Mouse (Mus musculus) forebrain, embryonic 16.5 days (tissue): Measurements from ENCODE around the gene H2-Q6. TPM values are rescaled to one million over a fixed set of nuclear protein-coding genes. Genes with fewer than 3 reads are reported as not detected.
A peak's percentile ranks its signal among the peaks of the same experiment; 100 is the strongest.
"Not testable (repeated sequence)": the region's sequence is repeated elsewhere in the genome, so short reads cannot be mapped to it uniquely, and the experiment has no call there.

Experiments used
- ATAC-seq: fragments of 200-750 bp; cut with Nextera tagmentation; 2 replicates; pipeline ENCODE4 v1.8.0; 2017; ENCODE audit warnings: mild to moderate bottlenecking, moderate library complexity
- H3K27ac ChIP-seq: fragments of 300-500 bp; sonication (generic); 2 replicates; pipeline ENCODE4 v1.5.1; 2014; ENCODE audit warnings: low read length, control low read depth
- H3K27me3 ChIP-seq: fragments of 300-500 bp; sonication (generic); replicated peaks from 2 replicates; pipeline ENCODE4 v1.6.1; 2014; ENCODE audit warnings: low read length; ENCODE audit not compliant: control insufficient read depth, insufficient read depth
- H3K36me3 ChIP-seq: fragments of 300-500 bp; sonication (generic); 2 replicates; pipeline ENCODE4 v1.6.1; 2014; ENCODE audit not compliant: control insufficient read depth, insufficient read depth
- H3K4me1 ChIP-seq: fragments of 300-500 bp; sonication (generic); replicated peaks from 2 replicates; pipeline ENCODE4 v1.6.1; 2014; ENCODE audit warnings: low read length; ENCODE audit not compliant: control insufficient read depth, insufficient read depth
- H3K4me2 ChIP-seq: fragments of 300-500 bp; sonication (generic); 2 replicates; pipeline ENCODE4 v1.6.1; 2014; ENCODE audit warnings: mild to moderate bottlenecking, low read length, control low read depth
- H3K4me3 ChIP-seq: fragments of 300-500 bp; sonication (generic); replicated peaks from 2 replicates; pipeline ENCODE4 v1.5.1; 2014; ENCODE audit warnings: mild to moderate bottlenecking, low read length, control low read depth
- H3K9ac ChIP-seq: fragments of 300-500 bp; sonication (generic); replicated peaks from 2 replicates; pipeline ENCODE4 v1.6.1; 2014; ENCODE audit warnings: low read depth, low read length, control low read depth
- H3K9me3 ChIP-seq: fragments of 300-500 bp; sonication (generic); 2 replicates; pipeline ENCODE4 v1.6.1; 2016; ENCODE audit warnings: low read length; ENCODE audit not compliant: control insufficient read depth
- WGBS: fragments of 180-500 bp; shearing (Covaris S2); extraction: QIAGEN DNeasy Blood & Tissue Kit; methylation state at CpG from one replicate; pipeline ENCODE4 v1.1.7; 2014; 5-methylcytosine and 5-hydroxymethylcytosine counted together
- polyA plus RNA-seq: library from polyadenylated mRNA; unstranded; fragments of >200 nt; fragmentation: Nextera tagmentation; extraction: Ambion mirVana; gene quantifications from 2 replicates; pipeline ENCODE4 v1.2.1, GENCODE M21; 2015

The H2-Q6 gene
- polyA plus RNA-seq = 0.36 and 0.60 TPM in 2 replicates

DNA sequence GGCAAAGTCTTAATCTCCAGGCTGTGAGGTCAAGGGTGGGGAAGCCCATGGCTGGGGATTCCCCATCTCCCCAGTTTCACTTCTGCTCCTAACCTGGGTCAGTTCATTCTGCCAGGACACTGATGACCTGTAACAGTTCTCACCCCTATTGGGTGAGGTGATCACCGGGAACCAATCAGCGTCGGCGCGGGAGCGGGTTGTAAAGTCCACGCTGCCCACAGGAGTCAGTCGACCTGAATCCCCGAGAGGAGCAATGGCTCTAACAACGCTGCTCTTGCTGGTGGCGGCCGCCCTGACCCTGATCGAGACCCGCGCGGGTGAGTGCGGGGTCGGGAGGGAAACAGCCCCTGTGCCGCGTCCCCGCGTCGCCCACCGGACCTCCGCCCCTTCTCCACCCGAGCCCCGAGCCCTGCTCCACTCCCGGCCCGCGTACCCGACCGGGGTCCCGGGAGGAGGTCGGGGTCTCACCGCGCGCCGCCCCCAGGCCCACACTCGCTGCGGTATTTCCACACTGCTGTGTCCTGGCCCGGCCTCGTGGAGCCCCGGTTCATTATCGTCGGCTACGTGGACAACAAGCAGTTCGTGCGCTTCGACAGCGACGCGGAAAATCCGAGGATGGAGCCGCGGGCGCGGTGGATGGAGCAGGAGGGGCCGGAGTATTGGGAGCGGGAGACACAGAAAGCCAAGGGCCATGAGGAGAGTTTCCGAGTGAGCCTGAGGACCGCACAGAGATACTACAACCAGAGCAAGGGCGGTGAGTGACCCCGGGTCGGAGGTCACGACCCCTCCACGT lies at the start of gene H2-Q6:
Gene H2-Q6 (plus strand): TSS at position 227 of the 793 bp plus-strand sequence.
- H3K9ac ChIP-seq = peak within 1 kb of the TSS; percentile 32; the same call in 1 of the 2 replicates
- not testable (repeated sequence) for H3K27me3 ChIP-seq, H3K27ac ChIP-seq, H3K4me1 ChIP-seq, H3K36me3 ChIP-seq, H3K9me3 ChIP-seq
- peak within 1 kb of the TSS; percentile 55 for H3K4me2 ChIP-seq
- 2% methylated on average over 51 of the region's 66 CpGs for WGBS
- peak within 1 kb of the TSS; percentile 36 for H3K4me3 ChIP-seq
- ATAC-seq = peak; percentile 36; the same call in 1 of the 2 replicates

DNA sequence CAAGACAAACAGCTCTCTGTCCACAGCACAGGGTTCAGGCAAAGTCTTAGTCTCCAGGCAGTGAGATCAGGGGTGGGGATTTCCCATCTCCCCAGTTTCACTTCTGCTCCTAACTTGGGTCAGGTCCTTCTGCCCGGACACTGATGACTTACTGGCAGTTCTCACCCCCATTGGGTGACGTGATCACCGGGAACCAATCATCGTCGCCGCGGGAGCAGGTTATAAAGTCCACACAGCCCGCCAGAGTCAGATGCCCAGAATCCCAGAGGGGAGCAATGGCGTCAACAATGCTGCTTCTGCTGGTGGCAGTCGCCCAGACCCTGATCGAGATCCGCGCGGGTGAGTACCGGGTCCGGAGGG lies 45.3 kb upstream of the H2-Q6 start, which contains the start of gene H2-Q4:
Gene H2-Q4 (plus strand): TSS at position 249 of the 360 bp plus-strand sequence.
- H3K9ac ChIP-seq = peak within 1 kb of the TSS; percentile 63
- no peak within 1 kb of the TSS for H3K27ac ChIP-seq
- H3K36me3 ChIP-seq = no peaks in the 10 kb centered on the region
- peaks cover 12% of the 10 kb centered on the region for H3K4me1 ChIP-seq
- H3K9me3 ChIP-seq = no peaks in the 10 kb centered on the region; the same call in 1 of the 2 replicates
- H3K4me3 ChIP-seq = peak within 1 kb of the TSS; percentile 54
- peak within 1 kb of the TSS; percentile 96 for H3K4me2 ChIP-seq
- 0% methylated on average over 16 of the region's 16 CpGs for WGBS
- ATAC-seq = peak; percentile 79
- peaks cover 3% of the 10 kb centered on the region; the same call in 1 of the 2 replicates for H3K27me3 ChIP-seq

DNA sequence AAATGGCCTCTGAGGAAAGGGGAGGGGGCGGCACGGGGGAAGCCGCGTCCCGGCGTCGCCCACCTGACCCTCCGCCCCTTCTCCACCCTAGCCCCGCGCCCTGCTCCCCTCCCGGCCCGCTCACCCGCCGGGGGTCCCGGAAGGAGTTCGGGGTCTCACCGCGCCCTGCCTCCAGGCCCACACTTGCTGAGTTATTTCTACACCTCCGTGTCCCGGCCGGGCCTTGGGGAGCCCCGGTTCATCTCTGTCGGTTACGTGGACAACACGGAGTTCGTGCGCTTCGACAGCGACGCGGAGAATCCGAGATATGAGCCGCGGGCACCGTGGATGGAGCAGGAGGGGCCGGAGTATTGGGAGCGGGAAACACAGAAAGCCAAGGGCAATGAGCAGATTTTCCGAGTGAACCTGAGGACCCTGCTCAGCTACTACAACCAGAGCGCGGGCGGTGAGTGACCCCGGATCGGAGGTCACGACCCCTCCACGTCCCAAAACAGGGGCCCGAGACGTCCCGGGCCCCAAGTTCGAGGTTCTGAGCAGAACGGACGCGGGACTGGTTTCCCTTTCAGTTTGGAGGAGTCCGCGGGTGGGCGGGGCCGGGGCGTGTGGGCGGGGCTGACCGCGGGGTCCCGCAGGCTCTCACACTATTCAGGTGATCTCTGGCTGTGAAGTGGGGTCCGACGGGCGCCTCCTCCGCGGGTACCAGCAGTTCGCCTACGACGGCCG lies 44.8 kb upstream of the H2-Q6 start:
- Histone ChIP-seq H3K36me3 (no peaks in the 10 kb centered on the region), H3K27ac (no peak overlapping the region), H3K4me2 (peak overlapping the region; percentile 96), H3K4me3 (peak overlapping the region; percentile 54), H3K9me3 (no peaks in the 10 kb centered on the region; the same call in 1 of the 2 replicates), H3K4me1 (peaks cover 12% of the 10 kb centered on the region), H3K9ac (peak overlapping the region; percentile 63), H3K27me3 (peaks cover 3% of the 10 kb centered on the region; the same call in 1 of the 2 replicates)
- WGBS = under 1% methylated on average over 69 of the region's 70 CpGs
- peak; percentile 38 for ATAC-seq

DNA sequence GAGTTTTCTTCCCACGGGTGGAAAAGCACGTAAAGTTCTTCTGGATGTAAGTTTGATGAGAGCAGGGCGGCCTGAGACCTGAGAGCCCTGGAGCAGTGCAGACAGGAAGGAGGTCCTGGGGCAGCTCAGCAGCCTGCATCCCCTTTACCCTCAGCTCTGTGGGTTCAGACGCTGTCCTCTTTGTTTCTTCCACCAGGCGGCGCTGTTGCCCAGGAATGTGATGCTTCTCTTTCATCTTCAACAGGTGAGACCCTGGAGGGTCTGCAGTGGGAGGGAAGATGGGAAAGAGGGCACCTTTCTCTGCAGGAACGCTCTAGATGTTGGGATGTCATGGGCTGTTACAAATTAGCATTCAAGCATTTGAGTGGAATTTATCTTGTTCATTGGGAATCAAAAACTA lies 34.9 kb upstream of the H2-Q6 start:
- ATAC-seq = not testable (repeated sequence)
- WGBS = 10% methylated on average over 7 of the region's 7 CpGs

DNA sequence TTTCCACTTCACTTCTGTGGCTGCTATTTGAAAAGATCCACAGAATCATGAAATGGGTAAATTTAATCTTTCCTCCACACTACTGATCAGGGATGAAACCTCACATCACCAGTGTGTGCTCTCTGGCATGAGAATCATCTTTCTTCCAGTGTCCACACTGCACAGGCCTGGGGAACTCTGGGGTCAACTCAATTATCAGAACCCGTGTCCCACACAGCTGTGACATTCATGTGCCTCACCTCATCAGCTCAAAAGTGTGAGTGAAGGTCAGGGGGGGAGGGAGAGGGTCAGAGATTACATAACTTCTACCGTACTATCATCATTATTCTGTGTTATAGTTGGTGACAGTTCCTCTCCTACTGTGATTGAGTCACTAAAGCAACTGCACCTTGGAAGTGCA lies 32.0 kb upstream of the H2-Q6 start:
- 84% methylated on average over 2 of the region's 2 CpGs for WGBS
- H3K4me3 ChIP-seq, H3K36me3 ChIP-seq, H3K4me2 ChIP-seq, H3K9me3 ChIP-seq, ATAC-seq, H3K4me1 ChIP-seq, H3K9ac ChIP-seq, H3K27me3 ChIP-seq, H3K27ac ChIP-seq: not testable (repeated sequence)

More for the DNA sequence above, 34.9 kb upstream of the H2-Q6 start:
- H3K36me3 ChIP-seq, H3K4me3 ChIP-seq, H3K27me3 ChIP-seq, H3K4me2 ChIP-seq, H3K27ac ChIP-seq, H3K9me3 ChIP-seq, H3K4me1 ChIP-seq, H3K9ac ChIP-seq: not testable (repeated sequence)

DNA sequence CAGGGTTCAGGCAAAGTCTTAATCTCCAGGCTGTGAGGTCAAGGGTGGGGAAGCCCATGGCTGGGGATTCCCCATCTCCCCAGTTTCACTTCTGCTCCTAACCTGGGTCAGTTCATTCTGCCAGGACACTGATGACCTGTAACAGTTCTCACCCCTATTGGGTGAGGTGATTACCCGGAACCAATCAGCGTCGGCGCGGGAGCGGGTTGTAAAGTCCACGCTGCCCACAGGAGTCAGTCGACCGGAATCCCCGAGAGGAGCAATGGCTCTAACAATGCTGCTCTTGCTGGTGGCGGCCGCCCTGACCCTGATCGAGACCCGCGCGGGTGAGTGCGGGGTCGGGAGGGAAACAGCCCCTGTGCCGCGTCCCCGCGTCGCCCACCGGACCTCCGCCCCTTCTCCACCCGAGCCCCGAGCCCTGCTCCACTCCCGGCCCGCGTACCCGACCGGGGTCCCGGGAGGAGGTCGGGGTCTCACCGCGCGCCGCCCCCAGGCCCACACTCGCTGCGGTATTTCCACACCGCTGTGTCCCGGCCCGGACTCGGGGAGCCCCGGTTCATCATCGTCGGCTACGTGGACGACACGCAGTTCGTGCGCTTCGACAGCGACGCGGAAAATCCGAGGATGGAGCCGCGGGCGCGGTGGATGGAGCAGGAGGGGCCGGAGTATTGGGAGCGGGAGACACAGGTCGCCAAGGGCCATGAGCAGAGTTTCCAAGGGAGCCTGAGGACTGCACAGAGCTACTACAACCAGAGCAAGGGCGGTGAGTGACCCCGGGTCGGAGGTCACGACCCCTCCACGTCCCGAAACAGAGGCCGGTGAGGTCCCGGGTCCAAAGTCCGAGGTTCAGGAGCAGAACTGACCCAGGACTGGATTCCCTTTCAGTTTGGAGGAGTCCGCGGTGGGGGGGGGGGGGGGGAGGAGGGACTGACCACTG lies 30.5 kb upstream of the H2-Q6 start:
- not testable (repeated sequence) for H3K27me3 ChIP-seq, H3K4me1 ChIP-seq, H3K27ac ChIP-seq, H3K36me3 ChIP-seq, H3K9ac ChIP-seq, H3K9me3 ChIP-seq
- 1% methylated on average over 51 of the region's 75 CpGs for WGBS
- peak; percentile 61; the same call in 1 of the 2 replicates for ATAC-seq
- peak overlapping the region; percentile 24 for H3K4me3 ChIP-seq
- H3K4me2 ChIP-seq = peak overlapping the region; percentile 34

DNA sequence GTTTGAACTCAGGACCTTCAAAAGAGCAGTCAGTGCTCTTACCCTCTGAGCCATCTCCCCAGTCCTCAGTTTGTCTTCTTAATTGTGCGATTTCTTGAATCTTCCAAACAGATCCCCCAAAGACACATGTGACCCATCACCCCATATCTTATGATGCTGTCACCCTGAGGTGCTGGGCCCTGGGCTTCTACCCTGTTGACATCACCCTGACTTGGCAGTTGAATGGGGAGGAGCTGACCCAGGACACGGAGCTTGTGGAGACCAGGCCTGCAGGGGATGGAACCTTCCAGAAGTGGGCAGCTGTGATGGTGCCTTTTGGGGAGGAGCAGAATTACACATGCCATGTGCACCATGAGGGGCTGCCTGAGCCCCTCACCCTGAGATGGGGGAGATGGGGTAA lies 27.7 kb upstream of the H2-Q6 start:
- H3K4me3 ChIP-seq, H3K9ac ChIP-seq, H3K4me2 ChIP-seq, H3K27me3 ChIP-seq, ATAC-seq, H3K36me3 ChIP-seq, H3K9me3 ChIP-seq, H3K27ac ChIP-seq, H3K4me1 ChIP-seq: not testable (repeated sequence)
- WGBS = 87% methylated on average over 2 of the region's 2 CpGs

DNA sequence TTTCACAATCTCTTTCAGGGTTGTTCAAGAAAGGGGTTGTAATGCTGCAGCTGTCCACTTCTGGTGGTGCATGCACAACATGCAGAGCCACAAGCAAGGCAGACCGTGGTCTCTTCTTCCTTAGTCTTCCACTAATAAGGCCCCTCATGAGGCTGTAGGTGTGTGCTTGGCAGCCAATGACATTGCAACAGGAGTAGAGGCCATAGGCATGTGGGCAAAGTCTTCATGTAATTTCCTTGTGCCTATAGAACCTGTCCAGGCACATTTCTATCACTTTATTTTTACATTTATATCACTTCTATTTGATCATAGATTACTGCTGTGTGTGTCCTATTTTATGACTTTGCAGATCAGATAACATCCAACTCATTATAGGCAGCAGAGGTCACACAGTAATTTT lies 11.6 kb upstream of the H2-Q6 start:
- no CpG with 5 or more reads among the region's 1 CpGs for WGBS

More for the DNA sequence above, 11.6 kb upstream of the H2-Q6 start:
- not testable (repeated sequence) for H3K9ac ChIP-seq, H3K9me3 ChIP-seq, H3K27ac ChIP-seq, H3K4me3 ChIP-seq, H3K4me1 ChIP-seq, H3K36me3 ChIP-seq, H3K4me2 ChIP-seq, ATAC-seq, H3K27me3 ChIP-seq
